Mouse (Mus musculus) megakaryocyte, embryonic 14.5 days (primary cell): ENCODE results near the gene Rilpl1.

ENCODE experiments used
- FLI1 ChIP-seq: IDR thresholded peaks from 2 replicates; pipeline ENCODE4 v1.6.1; 2012; ENCODE audit warnings: low read length, inconsistent platforms, mixed read lengths
- GATA1 ChIP-seq: IDR thresholded peaks from 3 replicates; pipeline ENCODE4 v1.6.1; 2012; ENCODE audit warnings: mixed read lengths, low read length, inconsistent platforms, borderline replicate concordance

GRCm38 (mm10) chr5:124531583-124531930 lies 366 bp upstream of the Rilpl1 start:
- TF ChIP-seq GATA1, result no peak
- TF ChIP-seq FLI1, result no peak
